Mouse (Mus musculus) frontal cortex, postnatal 14 days (tissue): ENCODE measurements at regions not wholly inside any gene's neighbourhood (a gene's known extent, or its start where the extent isn't known, plus 50 kb on each side); places are given as distances from the start of the nearest gene placed in this dataset.

Experiments
- DNase-seq, 2 experiments: peaks; one replicate each; pipeline ENCODE4 v3.0.0; 2022; ENCODE audit warnings: low spot score in 2 of 2

- no peak for DNase-seq
Measured at GRCm38 (mm10) chr1:61263466-61263865, 285.7 kb downstream of the Icos start.

- DNase-seq, result no peak
Measured at GRCm38 (mm10) chr1:61265706-61266127, 288.0 kb downstream of the Icos start.

DNA sequence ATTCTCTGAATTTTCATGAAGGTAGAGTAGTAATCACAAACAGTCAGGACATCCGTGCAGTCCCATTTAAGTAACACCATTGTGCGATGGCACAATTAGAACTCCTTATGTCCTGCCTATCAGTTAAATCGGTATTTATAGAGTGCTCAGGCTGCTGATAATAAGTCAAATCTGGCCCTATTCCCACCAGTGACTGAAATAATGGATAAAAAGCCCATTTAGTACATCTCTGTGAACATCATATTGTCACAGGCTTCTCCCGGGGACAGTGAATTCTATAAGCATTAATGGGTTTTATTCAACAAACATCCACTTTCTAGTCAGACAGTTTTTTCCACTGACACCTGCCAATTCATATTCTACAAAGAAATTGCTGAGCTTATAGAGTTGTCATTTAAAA lies 296.1 kb downstream of the Icos start:
- DNase-seq, result no peak

- DNase-seq, result no peak
Measured at GRCm38 (mm10) chr1:61274244-61274643, 296.5 kb downstream of the Icos start.

GRCm38 (mm10) chr1:61277170-61277710 lies 299.5 kb downstream of the Icos start:
- DNase-seq, result no peak

DNA sequence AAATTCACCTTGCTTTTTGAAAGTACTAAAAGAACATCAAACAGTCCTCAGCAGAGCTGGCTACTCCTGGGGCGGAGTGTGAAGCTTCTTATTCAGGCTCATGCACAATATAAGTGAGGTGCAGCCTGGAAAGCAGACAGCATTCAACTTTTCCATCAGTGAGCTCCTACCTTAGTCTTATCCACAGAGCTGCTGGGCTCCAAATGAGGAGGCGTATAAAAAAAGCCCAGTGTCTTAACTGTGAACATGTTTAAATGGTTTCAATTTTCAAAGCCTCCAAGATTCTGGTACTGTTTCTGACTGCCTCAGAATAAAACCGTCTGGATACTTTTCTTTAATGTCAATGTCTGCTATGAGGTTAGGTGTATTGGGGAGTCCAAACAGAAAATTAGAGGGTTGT lies 310.5 kb downstream of the Icos start:
- DNase-seq, result no peak

- no peak for DNase-seq
Measured at GRCm38 (mm10) chr1:61288946-61289345, 311.2 kb downstream of the Icos start.

- DNase-seq, result no peak
Measured at GRCm38 (mm10) chr1:61289552-61289951, 311.8 kb downstream of the Icos start.

DNA sequence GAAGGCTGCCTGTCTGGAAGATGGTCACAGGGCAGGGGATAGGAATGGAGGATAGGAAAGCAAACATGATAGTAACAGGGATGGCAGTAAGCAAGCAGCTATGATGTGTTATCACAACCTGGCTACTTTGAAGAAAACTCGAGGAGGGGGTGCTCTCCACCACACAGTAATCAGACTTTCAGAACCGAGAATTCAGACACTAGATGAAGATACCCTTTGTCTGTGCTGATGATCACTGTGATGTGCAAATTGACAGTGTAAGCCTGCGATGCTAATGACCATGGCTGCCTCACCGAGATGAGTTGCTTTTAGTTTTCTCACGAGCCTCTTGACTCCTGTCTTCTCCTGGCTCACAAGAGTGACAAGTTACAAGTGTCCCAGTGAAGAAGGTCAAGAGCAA lies 315.4 kb downstream of the Icos start:
- DNase-seq, result no peak

GRCm38 (mm10) chr1:61295219-61295618 lies 317.5 kb downstream of the Icos start:
- DNase-seq, result no peak

DNA sequence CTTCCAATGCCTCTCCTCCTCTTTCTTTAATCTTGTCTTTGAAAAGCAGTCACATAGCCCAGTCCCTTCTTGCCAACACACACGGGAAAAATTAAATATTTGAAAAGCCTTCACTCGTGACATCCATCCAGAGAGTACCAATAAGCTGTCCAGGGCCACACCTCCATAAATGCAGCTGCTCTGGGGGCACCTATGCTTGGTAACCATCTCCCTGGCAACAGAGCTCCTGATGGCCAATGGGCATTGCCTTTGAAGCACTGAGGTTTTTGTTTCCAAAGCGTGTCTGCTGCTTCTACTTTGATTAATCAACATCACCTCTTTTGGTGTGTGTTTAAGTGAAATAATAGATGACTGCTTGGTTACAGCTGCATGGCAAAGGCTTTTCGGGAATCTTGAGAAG lies 319.1 kb downstream of the Icos start:
- no peak for DNase-seq

DNA sequence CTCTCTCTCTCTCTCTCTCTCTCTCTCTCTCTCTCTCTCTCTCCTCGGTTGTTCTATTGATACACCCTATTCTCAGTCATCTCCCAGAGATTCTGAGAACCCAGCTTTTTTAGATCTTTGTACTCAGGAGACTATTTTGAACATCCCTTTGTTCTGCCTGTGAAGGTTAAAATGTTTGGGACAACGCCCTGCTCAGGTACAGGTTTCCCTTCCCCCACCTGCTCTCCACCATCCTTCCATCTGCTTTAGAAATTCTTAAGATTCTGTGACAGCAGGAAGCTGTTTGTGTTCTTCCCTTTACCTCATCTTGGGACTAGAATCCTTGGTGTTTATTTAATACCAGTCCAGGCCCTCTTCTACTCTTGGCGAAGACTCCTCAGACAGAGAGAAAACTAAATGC lies 319.6 kb downstream of the Icos start:
- no peak for DNase-seq

GRCm38 (mm10) chr1:61298064-61298463 lies 320.3 kb downstream of the Icos start:
- no peak for DNase-seq

- no peak for DNase-seq
Measured at GRCm38 (mm10) chr1:61298779-61299178, 321.1 kb downstream of the Icos start.

DNA sequence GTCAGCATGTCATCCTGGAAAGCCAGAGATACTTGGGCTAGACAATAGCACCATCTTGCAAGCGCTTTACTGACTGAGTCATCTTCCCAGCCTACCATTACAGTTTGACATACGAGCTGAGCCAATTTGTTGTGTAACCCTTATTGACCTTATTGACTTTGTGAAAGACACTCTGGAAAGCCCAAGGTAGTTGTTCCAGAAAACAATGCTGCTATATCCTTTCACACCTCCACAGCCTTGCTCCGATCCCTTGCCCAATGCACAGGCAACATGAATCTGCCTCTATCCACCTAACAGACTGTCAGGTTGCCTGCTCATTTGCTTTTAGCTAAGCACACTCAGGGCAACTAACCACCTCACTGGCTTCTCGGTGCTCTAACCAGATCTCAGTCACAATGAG lies 322.8 kb downstream of the Icos start:
- DNase-seq, result no peak

DNA sequence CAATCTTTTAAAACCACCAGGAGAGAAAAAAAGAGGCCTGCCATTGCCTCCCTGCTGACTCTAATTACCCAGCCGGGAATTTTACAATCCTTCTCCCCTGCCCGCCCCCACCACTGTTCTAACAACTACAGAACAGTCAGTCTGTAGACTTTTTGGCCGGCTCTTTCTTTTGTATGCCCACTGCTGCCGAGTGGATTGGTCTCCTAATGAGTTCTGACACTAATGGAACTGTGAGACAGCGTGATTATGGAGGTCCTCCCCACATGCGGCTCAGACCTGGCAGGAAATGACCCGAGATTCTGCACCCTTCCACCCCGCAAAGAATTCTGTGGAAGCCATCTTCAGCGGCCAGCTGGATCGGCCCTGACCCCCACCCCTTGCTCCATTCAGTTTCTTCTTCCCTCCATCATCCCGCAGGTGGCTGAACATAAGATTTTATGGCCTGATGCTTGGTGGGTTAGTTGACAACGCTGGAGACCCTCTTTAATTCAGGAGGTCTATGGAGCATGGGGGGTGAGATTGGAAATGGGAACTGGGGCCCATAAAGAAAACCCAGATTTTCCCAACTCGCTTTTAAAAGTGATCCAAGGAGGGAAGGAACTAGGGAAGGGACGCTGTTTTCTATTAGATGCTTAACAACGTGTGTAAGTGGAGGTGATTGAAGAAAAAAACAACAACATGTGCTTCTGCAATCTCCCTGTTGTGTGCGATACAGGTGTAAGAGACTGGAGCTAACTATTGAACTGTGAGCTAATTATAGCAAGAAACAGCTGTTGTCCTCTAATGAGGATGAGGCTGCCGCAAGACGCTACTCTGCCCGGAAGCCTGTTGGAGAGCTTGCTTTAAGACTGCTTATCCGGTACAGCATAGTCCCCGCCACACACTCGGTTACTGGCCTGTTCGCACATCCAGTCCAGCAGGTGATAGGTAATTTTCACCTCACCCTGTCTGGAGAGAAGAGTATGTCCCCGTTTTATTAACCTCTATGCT lies 323.6 kb downstream of the Icos start:
- no peak for DNase-seq

DNA sequence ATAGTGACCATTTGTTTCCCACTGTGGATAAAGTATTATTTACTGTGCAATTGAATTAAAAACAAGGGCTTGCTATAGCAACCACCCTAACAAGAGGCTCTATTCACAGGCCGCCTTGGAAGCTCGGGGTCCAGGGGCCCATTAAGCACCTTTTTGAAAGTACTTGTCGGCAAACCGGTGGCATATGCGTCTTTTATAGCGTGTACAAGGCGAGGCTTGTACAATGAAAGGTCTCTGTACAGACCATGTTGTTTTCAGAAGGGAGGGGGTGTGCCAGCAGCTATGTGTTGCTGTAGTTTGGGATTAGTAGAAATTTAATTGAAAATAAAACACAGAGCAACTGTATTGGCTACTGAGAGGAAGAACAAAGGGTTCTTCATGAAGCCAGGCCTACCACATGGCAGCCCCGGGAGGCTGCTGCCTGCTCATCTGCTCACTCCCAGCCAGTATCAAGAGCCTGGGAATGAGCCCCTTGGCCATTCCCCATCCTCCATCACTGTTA lies 324.9 kb downstream of the Icos start:
- DNase-seq, result no peak

- DNase-seq, result no peak
Measured at GRCm38 (mm10) chr1:61306296-61306695, 328.6 kb downstream of the Icos start.

- DNase-seq, result no peak
Measured at GRCm38 (mm10) chr1:61309563-61309962, 329.1 kb upstream of the Pard3b start.

DNA sequence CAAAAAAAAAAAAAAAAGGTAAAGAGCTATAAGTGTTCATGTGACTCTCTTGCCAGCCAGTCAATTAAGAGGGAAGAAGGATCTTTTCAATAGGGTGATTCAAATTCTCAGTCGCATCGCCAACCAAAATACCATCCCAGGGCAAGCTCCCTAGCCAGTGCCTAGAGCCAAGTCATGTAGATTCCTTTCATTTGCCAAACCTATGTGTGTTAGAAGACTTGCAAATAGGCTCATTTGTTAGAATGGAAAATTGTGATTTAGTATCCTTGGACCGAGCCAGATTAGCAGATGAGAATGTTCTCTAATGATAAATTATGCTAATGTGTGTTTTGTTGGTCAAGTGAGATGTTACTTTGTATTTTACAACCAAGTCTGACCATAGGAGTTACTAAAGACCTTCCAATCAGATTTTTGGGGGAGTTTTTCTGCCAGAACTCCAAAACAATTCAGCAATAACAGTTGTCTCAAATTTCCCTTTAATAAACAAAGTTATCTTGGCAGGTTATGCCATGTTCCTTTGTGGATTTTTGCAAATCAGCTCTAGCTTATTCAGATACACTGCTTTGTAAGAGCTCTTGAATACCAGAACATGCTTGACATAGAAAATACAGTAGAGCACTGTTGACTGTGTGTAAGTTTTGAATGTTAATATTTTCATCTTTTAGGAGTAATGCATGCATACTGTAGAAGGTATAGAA lies 328.4 kb upstream of the Pard3b start:
- DNase-seq, result no peak

- no peak for DNase-seq
Measured at GRCm38 (mm10) chr1:61310761-61311090, 327.9 kb upstream of the Pard3b start.

GRCm38 (mm10) chr1:61313196-61313595 lies 325.4 kb upstream of the Pard3b start:
- no peak for DNase-seq

DNA sequence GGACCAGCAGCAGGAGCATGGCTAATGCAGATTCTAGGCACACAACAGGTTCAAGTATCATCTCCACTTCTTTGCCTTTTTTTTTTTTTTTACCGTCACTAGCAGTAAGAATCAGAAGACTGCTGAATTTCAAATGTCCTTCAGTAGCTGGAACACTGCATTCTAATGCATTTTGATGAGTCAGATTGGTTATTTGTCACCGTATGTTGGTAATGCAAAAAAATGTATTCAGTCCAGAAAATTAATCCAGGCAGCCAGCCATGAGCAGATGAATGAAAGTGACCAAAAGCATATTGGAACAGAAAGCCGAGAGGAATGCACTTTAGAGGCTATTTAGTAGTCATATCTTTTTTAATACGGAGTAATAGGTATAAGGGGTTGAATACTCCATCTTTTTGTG lies 322.4 kb upstream of the Pard3b start:
- DNase-seq, result no peak
